Mouse (Mus musculus): ENCODE results near the gene Mib2.
"Not testable (repeated sequence)": the region's sequence is repeated elsewhere in the genome, so short reads cannot be mapped to it uniquely, and the experiment has no call there.

Gene Mib2

GRCm38 (mm10) chr4:155670236-155670635, 1.2 kb upstream of the Mib2 start:
- DNase-seq (ENCODE audit: low spot score in 2 of 2), result not testable (repeated sequence)

GRCm38 (mm10) chr4:155669598-155670075, 639 bp upstream of the Mib2 start:
- DNase-seq (ENCODE audit: low spot score in 2 of 2), result no peak

DNA sequence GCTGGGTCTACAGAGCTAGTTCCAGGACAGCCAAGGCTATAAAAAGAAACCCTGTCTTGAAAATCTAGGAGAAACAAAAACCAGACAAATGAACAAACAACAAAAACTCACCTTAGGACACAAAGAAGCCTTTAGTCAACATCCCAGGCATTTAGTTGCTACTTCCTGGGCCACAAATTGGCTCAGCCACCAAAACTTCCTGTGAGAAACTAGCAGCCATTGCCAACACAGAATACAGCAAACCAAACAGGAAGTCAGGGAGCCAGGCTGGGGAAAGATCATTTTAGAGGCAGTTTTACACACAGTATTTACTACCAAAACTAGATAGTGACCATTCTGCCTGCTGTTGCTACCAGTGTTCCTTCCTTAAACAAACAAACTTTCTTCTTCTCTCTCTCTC, 2.1 kb downstream of the Mib2 start:
- no peak for DNase-seq (ENCODE audit: low spot score in 2 of 2)

DNA sequence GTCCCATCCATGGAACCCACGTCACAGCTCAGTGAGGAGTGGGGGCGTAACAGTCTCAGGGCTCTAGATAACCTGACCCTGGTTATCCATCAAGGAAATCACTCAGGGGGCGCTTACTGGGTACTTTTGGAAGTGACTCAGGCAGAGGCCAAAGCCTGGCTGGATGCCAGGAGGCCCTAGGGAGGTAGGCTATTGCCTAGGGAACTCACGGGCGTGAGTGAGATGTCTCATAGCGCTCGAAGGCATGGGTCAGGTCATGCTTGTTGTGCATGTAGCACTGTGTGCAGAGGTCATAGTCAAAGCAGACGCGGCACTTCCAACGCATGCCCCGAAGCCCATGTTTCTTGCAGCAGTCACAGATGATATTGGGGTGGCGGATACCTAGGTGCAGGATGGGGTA, 8.4 kb downstream of the Mib2 start:
- no peak for DNase-seq (ENCODE audit: low spot score in 2 of 2)

DNA sequence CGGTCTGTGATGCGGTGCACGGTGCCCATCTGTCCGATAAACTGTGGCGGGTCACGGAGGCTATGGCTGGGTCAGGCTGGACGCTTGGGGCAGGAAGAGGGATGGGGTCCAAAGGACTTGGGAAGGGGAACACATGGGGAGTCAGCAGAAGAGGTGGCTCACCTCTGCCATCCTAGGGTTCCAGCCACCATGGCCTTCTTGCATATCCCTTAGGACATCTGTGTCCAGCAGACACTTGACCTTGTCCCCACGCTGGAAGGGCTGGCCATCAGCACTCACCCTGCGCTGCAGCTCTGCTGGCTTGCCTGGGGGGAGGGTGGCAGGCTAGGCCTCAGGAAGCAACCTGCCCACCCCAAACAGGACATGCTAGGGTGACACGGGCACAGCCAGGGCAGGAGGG, 10.0 kb downstream of the Mib2 start:
- DNase-seq (ENCODE audit: low spot score in 2 of 2), result no peak

DNA sequence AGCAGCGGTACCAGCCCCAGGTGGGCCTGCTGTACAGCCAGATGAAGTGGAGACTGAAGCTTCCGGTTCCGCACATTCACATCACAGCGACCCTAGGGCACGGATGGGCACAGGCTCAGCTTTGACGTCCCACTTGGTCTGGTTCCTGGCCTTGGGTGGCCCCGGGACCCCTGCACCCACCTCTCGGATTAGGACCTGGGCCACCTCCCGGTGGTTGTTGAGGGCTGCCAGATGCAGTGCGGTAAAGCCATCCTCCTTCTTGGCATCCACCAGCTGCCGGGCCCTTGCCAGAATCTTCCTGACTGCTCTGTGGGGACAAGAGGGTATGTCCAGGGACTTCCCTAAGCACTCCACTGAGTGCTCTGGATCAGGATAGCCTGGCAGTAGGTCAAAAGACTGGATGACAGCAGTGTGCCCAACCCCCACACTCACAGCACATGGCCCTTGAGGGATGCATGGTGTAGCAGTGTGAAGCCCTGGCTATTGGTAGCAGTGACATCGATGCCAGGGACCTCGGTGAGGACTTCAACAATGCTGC, 12.7 kb downstream of the Mib2 start:
- DNase-seq (ENCODE audit: low spot score in 2 of 2), result no peak

GRCm38 (mm10) chr4:155654456-155655298, 14.3 kb downstream of the Mib2 start:
- DNase-seq (ENCODE audit: low spot score in 2 of 2), result no peak

DNA sequence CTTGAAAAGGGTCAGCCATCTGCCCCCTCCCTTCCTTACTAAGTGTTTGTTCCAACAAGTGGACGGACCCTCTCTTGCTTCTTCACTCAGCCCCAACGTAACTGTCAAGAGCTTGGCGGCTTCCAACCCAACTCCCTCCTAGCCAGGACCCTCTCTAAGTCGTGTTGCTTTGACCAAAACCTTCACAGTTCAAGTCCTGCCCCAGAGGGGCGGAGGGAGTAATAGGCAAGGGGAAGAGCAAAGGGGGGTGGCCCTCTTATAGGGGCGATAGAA, 14.9 kb downstream of the Mib2 start:
- no peak for DNase-seq (ENCODE audit: low spot score in 2 of 2)

DNA sequence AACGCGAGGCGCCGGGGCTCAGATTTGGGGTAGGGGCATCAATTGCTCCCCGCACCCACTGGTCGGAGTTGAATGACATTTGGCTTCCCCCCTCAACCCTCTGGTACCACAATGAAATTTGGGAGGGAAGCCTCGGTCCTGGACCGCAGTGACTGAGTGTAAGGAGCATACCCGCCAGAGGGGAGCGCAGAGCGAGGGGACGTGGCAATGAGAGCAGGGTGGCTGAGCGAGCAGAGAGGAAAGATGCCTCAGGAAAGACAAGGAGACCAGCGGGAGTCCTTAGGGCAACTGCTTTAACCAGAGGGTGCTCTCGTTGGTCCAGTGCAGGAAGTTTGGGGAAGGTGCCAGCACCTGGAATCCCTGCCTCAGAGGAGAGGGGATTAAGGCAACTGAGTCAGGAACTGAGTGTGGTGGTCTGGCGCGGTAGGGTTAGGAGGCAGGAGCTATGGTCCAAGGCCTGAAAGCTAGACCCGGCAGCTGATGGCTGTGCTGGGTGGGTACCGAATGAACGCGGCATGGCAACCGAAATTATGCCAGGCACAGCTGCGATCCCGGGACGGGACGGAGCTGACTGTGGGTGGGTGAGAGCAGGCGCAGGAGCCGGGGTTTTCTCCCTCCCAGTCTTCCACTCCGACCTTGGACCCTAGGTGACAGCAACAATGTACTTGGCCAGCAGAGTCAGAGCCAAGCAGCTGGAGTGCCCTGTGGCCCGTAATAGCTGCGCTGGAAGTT, 15.4 kb downstream of the Mib2 start:
- no peak for DNase-seq (ENCODE audit: low spot score in 2 of 2)

GRCm38 (mm10) chr4:155653086-155653450, 15.9 kb downstream of the Mib2 start, which contains the start of gene Mmp23:
Mmp23 (minus strand) TSS chr4:155653384.
- DNase-seq (ENCODE audit: low spot score in 2 of 2), result peak in 1 of 2 experiments; percentile 39

GRCm38 (mm10) chr4:155652283-155653085, 16.5 kb downstream of the Mib2 start:
- no peak for DNase-seq (ENCODE audit: low spot score in 2 of 2)

DNA sequence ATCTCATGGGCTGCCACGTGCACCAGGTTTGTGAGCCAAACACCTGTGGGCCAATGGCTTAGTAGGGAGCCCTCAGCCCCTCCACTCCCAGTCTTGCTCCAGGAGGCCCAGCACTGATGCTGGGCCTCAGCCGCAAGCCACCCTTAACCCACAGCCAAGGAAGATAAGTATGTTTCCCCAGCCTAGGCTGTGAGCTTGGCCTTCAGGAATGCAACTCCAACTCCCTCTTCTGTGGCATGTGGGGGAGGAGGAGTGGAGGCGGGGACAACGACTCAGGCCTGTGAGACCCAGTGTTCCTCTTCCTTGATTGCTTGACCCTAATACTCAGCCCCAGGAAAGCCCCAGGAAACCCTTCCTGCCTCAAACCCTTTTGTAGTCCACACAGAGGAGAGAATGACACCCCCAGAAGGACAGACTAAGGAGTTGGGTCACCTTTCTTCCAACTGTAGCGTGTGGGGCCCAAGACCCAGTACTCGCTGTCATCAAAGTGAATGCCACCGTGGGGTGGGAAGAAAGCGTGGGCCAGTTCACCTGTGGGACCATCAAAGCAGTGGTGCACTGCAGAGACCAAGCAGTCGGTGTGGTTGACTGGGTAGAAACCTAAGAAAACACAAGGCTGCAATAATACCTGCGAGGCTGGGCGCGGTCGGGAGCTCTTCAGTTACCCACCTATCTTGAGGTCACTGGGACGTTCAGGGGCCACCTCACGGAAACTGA, 17.3 kb downstream of the Mib2 start:
- no peak for DNase-seq (ENCODE audit: low spot score in 2 of 2)

DNA sequence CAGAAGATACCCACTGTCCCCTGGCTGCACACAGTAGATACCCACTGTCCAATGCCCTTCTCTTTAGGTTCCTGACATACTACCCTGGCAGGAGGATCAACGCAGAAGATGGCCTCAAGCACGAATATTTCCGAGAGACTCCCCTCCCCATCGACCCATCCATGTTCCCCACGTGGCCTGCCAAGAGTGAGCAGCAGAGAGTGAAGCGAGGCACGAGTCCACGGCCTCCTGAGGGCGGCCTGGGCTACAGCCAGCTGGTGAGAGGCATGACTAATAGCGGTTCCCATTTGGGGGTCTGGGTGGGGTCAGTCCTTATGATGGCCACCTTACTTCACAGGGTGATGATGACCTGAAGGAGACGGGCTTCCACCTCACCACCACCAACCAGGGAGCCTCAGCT, 19.6 kb downstream of the Mib2 start:
- no peak for DNase-seq (ENCODE audit: low spot score in 2 of 2)

- no peak for DNase-seq (ENCODE audit: low spot score in 2 of 2)
These were observed 23.3 kb downstream of the Mib2 start for GRCm38 (mm10) chr4:155645721-155646120.

DNA sequence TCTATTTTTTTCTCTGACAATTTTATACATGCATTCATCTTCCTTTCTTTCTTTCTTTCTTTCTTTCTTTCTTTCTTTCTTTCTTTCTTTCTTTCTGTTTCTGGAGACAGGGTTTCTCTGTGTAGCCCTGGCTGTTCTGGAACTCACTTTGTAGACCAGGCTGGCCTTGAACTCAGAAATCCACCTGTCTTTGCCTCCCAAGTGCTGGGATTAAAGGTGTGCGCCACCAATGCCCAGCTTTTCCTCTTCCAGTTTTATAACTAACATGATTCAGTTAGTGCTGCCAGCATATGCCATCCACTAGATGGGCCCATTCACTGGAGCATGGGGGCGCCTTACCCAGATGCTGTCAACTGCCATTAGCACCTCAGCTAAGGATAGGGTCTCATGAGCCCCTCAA, 23.7 kb downstream of the Mib2 start, which contains the start of gene Gm10563:
Gene Gm10563, minus strand, starts transcription at position 101 of the 400 bp plus-strand sequence.
- DNase-seq (ENCODE audit: low spot score in 2 of 2), result not testable (repeated sequence)

GRCm38 (mm10) chr4:155643531-155643930, 25.5 kb downstream of the Mib2 start:
- DNase-seq (ENCODE audit: low spot score in 2 of 2), result no peak

- DNase-seq (ENCODE audit: low spot score in 2 of 2), result no peak
These were observed 33.1 kb downstream of the Mib2 start for GRCm38 (mm10) chr4:155635766-155636499.

GRCm38 (mm10) chr4:155630267-155630666, 38.7 kb downstream of the Mib2 start:
- no peak for DNase-seq (ENCODE audit: low spot score in 2 of 2)

DNA sequence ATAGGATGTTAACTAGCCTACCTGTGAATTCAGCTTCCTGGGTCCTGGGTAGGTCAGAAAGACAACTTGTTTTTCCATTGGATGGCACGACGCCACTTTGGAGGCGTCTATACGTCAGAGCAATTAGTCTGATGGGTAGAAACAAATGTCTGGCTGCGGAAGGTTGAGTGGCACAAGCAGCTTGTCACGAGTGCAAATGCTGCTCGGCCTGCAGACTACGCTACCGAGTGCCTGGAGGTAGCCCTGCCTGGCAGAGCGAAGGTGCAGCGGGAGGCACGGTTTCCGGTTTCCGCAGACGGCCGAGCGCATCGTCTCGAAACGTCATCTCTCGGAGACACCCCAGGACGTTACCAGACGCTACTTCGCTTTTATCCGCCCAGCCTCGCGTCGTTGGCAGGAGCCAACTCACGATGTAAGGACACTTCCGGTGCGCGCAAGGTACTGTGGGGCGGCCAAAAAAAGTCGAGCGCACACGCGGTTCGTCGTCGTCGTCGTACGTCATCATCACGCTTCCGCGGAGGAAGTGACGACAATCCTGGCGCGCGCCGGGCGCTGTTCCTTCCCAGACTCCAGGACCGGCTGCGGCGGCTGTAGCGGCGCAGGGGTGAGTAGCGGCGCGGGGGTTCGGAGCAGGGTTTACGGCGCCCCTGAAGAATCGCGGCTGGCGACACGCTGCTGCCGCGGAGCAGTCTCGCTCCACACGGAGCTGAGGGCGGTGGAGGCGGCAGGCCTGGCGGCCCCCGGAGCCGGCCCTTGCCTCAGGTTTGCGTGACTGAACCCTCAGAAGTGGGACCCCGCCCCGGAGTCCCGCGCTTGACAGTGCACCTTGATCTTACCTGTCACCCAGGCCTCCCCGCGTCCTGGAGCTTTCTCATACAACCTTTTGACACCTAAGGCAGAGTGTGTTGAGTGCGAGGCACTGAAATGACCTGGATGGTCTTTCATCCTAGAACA, 44.4 kb downstream of the Mib2 start, which contains the start of gene Cdk11b:
Gene Cdk11b, plus strand, starts transcription at position 517 of the 954 bp plus-strand sequence.
- peak; percentile 95 to 97 for DNase-seq (ENCODE audit: low spot score in 2 of 2)
